Mouse (Mus musculus) intestine, embryonic 14.5 days (tissue): ENCODE data around the gene Fgf14. TPM values are rescaled to one million over a fixed set of nuclear protein-coding genes. Genes with fewer than 3 reads are reported as not detected.
A peak's percentile ranks its signal among the peaks of the same experiment; 100 is the strongest.

Experiments used
- ATAC-seq: fragments of 200-750 bp; cut with Nextera tagmentation; replicated peaks from 2 replicates; pipeline ENCODE4 v1.8.0; 2017; ENCODE audit warnings: low read depth, moderate number of reproducible peaks, moderate TSS enrichment, moderate library complexity; ENCODE audit not compliant: low FRiP score, low TSS enrichment
- DNase-seq: peaks from one replicate; pipeline ENCODE4 v3.0.0-alpha.2; 2018; ENCODE audit warnings: low spot score
- H3K27ac ChIP-seq: fragments of 300-500 bp; sonication (generic); 2 replicates; pipeline ENCODE4 v1.5.1; 2014; ENCODE audit warnings: low read depth, mild to moderate bottlenecking, control low read depth
- H3K27me3 ChIP-seq: fragments of 300-500 bp; sonication (generic); replicated peaks from 2 replicates; pipeline ENCODE4 v1.6.1; 2014; ENCODE audit warnings: low read length, control low read depth; ENCODE audit not compliant: control insufficient read depth, insufficient read depth
- H3K36me3 ChIP-seq: fragments of 300-500 bp; sonication (generic); 2 replicates; pipeline ENCODE4 v1.6.1; 2014; ENCODE audit warnings: low read length, control low read depth; ENCODE audit not compliant: control insufficient read depth, insufficient read depth
- H3K4me1 ChIP-seq: fragments of 300-500 bp; sonication (generic); replicated peaks from 2 replicates; pipeline ENCODE4 v1.6.1; 2014; ENCODE audit warnings: low read length, control low read depth, mixed read lengths; ENCODE audit not compliant: control insufficient read depth, insufficient read depth
- H3K4me2 ChIP-seq: fragments of 300-500 bp; sonication (generic); 2 replicates; pipeline ENCODE4 v1.6.1; 2014; ENCODE audit warnings: low read length
- H3K4me3 ChIP-seq: fragments of 300-500 bp; sonication (generic); 2 replicates; pipeline ENCODE4 v1.5.1; 2014; ENCODE audit warnings: low read depth, low read length, control low read depth, mixed read lengths
- H3K9ac ChIP-seq: fragments of 300-500 bp; sonication (generic); 2 replicates; pipeline ENCODE4 v1.6.1; 2014; ENCODE audit warnings: mild to moderate bottlenecking, low read length
- H3K9me3 ChIP-seq: fragments of 300-500 bp; sonication (generic); 2 replicates; pipeline ENCODE4 v1.6.1; 2016; ENCODE audit warnings: low read length, control low read depth; ENCODE audit not compliant: control insufficient read depth
- WGBS: fragments of 180-500 bp; shearing (Covaris S2); extraction: QIAGEN DNeasy Blood & Tissue Kit; methylation state at CpG from one replicate; pipeline ENCODE4 v1.1.7; 2014; 5-methylcytosine and 5-hydroxymethylcytosine counted together
- polyA plus RNA-seq: library from polyadenylated mRNA; unstranded; fragments of >200 nt; fragmentation: Nextera tagmentation; extraction: Ambion mirVana; gene quantifications from 2 replicates; pipeline ENCODE4 v1.2.1, GENCODE M21; 2014

Gene Fgf14
- 0.65 and 0.75 TPM in 2 replicates for polyA plus RNA-seq

DNA sequence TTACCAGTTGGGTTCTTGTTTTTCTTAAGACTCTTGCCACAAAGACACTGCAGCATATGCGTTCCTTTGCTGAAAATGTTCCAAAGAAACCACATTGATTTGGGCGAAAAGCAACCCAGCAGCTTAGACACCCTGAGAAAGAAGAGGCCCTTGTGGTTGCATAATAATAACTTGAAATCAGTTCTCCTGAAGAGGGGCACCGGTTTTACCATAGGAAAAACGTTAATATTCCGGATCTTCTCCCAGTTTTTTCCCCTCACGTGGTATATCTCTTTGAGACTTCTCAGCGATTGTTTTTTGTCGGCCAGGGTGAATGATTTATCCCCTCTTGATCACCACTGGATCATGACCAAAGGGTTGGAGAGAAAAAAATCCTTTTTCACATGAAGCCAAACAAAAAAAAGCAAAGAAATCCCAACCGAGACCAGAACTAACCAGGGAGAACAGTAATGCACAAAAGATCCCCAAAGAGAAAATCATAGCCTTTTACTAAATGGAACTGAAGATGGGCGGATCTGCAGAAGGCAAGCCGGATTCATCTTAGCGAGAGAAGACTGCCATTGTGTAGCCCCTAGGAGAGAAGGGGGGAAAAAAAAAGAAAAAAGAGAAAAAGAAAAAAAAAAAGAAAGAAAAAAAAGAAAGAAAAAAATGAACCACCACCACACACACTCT, at the start of gene Fgf14:
Fgf14 (minus strand) TSS at position 622 of the 672 bp plus-strand sequence.
- no peak for ATAC-seq
- no peak within 1 kb of the TSS for H3K27ac ChIP-seq
- 0 out of 2 replicates have a peak, but pooled peaks cover 3% of the 10 kb centered on the region for H3K27me3 ChIP-seq
- no peaks in the 10 kb centered on the region for H3K9me3 ChIP-seq
- H3K4me1 ChIP-seq, result 0 out of 2 replicates have a peak, but pooled peaks cover 4% of the 10 kb centered on the region
- H3K4me2 ChIP-seq, result peak within 1 kb of the TSS; percentile 66
- peak within 1 kb of the TSS; percentile 31 for H3K4me3 ChIP-seq
- peak within 1 kb of the TSS; percentile 5; the same call in 1 of the 2 replicates for H3K9ac ChIP-seq
- DNase-seq, result no peak
- WGBS, result 21% methylated on average over 12 of the region's 12 CpGs
- no peaks in the 10 kb centered on the region for H3K36me3 ChIP-seq

DNA sequence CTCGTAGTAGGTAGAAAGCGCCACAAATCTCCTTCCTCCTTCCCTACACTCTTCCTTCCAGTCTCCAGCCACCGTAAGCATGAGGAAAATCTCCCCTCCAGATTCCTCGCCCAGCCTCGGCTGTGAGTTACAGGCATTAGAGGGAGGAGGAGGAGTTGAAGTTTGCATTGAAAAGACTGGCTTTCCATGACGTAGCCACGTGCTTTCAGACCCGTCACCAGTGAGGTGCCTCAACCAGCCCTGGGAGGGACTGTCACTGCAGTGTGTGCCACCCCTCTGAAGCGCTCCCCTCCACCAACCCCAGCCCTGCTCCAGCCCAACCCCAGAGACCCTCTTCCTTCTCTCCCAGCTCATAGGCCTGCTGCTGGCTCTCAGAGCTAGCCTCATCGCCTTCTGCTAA, 452 bp upstream of the Fgf14 start:
- Histone ChIP-seq H3K4me1 (0 out of 2 replicates have a peak, but pooled peaks cover 4% of the 10 kb centered on the region), H3K9me3 (no peaks in the 10 kb centered on the region), H3K27ac (no peak overlapping the region), H3K9ac (peak overlapping the region; percentile 5; the same call in 1 of the 2 replicates), H3K27me3 (0 out of 2 replicates have a peak, but pooled peaks cover 3% of the 10 kb centered on the region), H3K4me2 (peak overlapping the region; percentile 66), H3K36me3 (no peaks in the 10 kb centered on the region), H3K4me3 (peak overlapping the region; percentile 31)
- peak; percentile 66 for DNase-seq
- ATAC-seq, result peak; percentile 80
- WGBS, result 6% methylated on average over 10 of the region's 10 CpGs

GRCm38 (mm10) chr14:124675654-124676505, 1.0 kb downstream of the Fgf14 start:
- H3K9ac ChIP-seq, result no peak overlapping the region
- peak overlapping the region; percentile 66 for H3K4me2 ChIP-seq
- H3K36me3 ChIP-seq, result no peaks in the 10 kb centered on the region
- H3K4me1 ChIP-seq, result 0 out of 2 replicates have a peak, but pooled peaks cover 4% of the 10 kb centered on the region
- ATAC-seq (no peak), DNase-seq (peak; percentile 63)
- no peaks in the 10 kb centered on the region for H3K9me3 ChIP-seq
- H3K27me3 ChIP-seq, result 0 out of 2 replicates have a peak, but pooled peaks cover 3% of the 10 kb centered on the region
- no peak overlapping the region for H3K27ac ChIP-seq
- H3K4me3 ChIP-seq, result peak overlapping the region; percentile 31
- 17% methylated on average over 23 of the region's 23 CpGs for WGBS

DNA sequence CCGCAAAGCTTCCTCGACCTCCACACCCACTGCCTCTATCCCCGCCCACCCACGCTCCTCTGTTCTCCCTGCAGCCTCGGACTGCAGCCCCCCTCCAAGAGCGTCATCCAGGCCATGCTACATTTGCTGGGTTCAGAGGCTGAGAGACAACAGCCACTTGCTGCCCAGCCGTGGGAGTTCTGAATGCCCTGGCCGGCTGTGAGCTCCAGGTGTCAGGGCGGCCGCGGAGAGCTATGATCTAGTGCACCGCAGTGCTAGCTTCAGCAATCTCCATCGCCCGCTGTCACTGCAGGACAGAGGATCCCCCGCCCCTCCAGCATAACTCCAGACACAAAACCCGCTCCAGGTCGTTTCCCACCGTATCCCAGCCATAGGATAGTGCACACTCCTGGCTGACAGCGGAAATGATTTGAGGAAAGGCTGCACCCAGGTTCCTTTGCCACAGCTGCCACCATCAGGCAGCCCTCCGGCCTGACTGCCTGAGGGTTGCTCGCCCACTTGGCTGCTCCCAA, 1.7 kb downstream of the Fgf14 start:
- no peaks in the 10 kb centered on the region for H3K36me3 ChIP-seq
- 2% methylated on average over 21 of the region's 21 CpGs for WGBS
- peak; percentile 63 for DNase-seq
- 0 out of 2 replicates have a peak overlapping the region, but pooled peaks have one; percentile 17 for H3K9ac ChIP-seq
- peak overlapping the region; percentile 31 for H3K4me3 ChIP-seq
- no peak overlapping the region for H3K27ac ChIP-seq
- no peaks in the 10 kb centered on the region for H3K9me3 ChIP-seq
- H3K4me2 ChIP-seq, result peak overlapping the region; percentile 66
- 0 out of 2 replicates have a peak, but pooled peaks cover 3% of the 10 kb centered on the region for H3K27me3 ChIP-seq
- ATAC-seq, result peak; percentile 38
- 0 out of 2 replicates have a peak, but pooled peaks cover 4% of the 10 kb centered on the region for H3K4me1 ChIP-seq

- peak overlapping the region; percentile 66 for H3K4me2 ChIP-seq
- H3K27ac ChIP-seq, result no peak overlapping the region
- 0 out of 2 replicates have a peak overlapping the region, but pooled peaks have one; percentile 17 for H3K9ac ChIP-seq
- DNase-seq (no peak), ATAC-seq (no peak; the same call in 1 of the 2 replicates)
- 43% methylated on average over 8 of the region's 8 CpGs for WGBS
- H3K4me3 ChIP-seq, result peak overlapping the region; percentile 31
- no peaks in the 10 kb centered on the region for H3K9me3 ChIP-seq
- no peaks in the 10 kb centered on the region for H3K36me3 ChIP-seq
- H3K27me3 ChIP-seq, result 0 out of 2 replicates have a peak, but pooled peaks cover 3% of the 10 kb centered on the region
- peaks cover 7% of the 10 kb centered on the region; the same call in 1 of the 2 replicates for H3K4me1 ChIP-seq
Observed at GRCm38 (mm10) chr14:124674536-124675141, 2.3 kb downstream of the Fgf14 start.

DNA sequence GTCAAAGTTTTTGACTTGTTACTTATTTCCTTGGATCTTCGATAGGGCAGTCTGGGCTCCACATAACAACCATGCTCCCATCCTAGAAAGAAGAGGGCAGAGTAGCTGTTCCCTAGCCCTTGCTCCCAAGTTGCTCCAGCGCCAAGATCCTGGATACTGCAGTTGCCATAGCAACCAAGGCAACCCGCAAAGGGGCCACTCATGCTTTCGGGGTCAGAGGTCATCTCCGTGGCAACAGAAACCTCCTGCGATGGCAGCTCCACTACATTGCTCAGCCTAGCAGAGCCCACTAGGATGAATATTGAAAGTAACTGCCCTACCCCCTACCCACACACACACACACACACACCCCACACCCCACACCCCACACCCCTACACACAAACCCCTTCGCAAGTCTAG, 7.2 kb downstream of the Fgf14 start:
- DNase-seq (peak; percentile 68), ATAC-seq (peak; percentile 74)
- 14% methylated on average over 7 of the region's 7 CpGs for WGBS
- Histone ChIP-seq H3K27ac (no peak overlapping the region), H3K36me3 (no peaks in the 10 kb centered on the region), H3K4me2 (no peak overlapping the region), H3K9ac (no peak overlapping the region), H3K4me3 (no peak overlapping the region), H3K9me3 (no peaks in the 10 kb centered on the region), H3K27me3 (no peaks in the 10 kb centered on the region), H3K4me1 (peaks cover 5% of the 10 kb centered on the region; the same call in 1 of the 2 replicates)

DNA sequence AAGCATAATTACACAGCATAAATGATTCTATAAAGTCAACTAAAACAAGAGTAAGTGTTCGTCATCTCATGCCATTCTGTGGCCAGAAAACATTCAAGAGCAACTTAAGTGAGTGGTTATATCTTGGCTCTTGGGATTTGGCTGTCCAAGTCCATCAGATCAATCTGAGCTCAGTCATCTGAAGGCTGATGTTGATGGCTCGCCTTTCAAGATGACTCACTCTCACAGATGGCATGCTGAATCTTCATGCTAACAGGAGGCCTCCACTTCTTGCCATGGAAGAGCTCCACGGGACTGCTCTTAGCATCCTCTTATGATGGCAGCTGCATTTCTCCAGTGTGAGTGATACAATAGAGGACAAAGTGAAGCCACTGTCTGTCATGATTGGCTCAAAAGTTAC, 34.1 kb downstream of the Fgf14 start:
- Histone ChIP-seq H3K4me2 (no peak overlapping the region), H3K9ac (no peak overlapping the region), H3K36me3 (no peaks in the 10 kb centered on the region), H3K4me3 (no peak overlapping the region), H3K27ac (no peak overlapping the region), H3K9me3 (no peaks in the 10 kb centered on the region), H3K4me1 (no peaks in the 10 kb centered on the region), H3K27me3 (no peaks in the 10 kb centered on the region)
- DNase-seq, result no peak
- 73% methylated on average over 3 of the region's 3 CpGs for WGBS
- ATAC-seq, result no peak

- DNase-seq (no peak), ATAC-seq (no peak)
- Histone ChIP-seq H3K4me3 (no peak overlapping the region), H3K9me3 (no peaks in the 10 kb centered on the region), H3K27me3 (no peaks in the 10 kb centered on the region), H3K27ac (no peak overlapping the region), H3K4me1 (no peaks in the 10 kb centered on the region), H3K36me3 (no peaks in the 10 kb centered on the region), H3K4me2 (no peak overlapping the region), H3K9ac (no peak overlapping the region)
- 64% methylated on average over 2 of the region's 2 CpGs for WGBS
Observed at GRCm38 (mm10) chr14:124634881-124635280, 42.0 kb downstream of the Fgf14 start.
